Mouse (Mus musculus) forebrain, embryonic 13.5 days (tissue): ENCODE measurements at regions not wholly inside any gene's neighbourhood (a gene's known extent, or its start where the extent isn't known, plus 50 kb on each side); places are given as distances from the start of the nearest gene placed in this dataset.

Experiments
- ATAC-seq: fragments of 200-750 bp; cut with Nextera tagmentation; 2 replicates; pipeline ENCODE4 v1.8.0; 2017
- H3K27ac ChIP-seq: fragments of 300-500 bp; sonication (generic); 2 replicates; pipeline ENCODE4 v1.5.1; 2015; ENCODE audit warnings: inconsistent platforms, mild to moderate bottlenecking, moderate library complexity
- H3K27me3 ChIP-seq: fragments of 300-500 bp; sonication (generic); 2 replicates; pipeline ENCODE4 v1.6.1; 2015; ENCODE audit warnings: mild to moderate bottlenecking, inconsistent platforms
- H3K36me3 ChIP-seq: fragments of 300-500 bp; sonication (generic); 2 replicates; pipeline ENCODE4 v1.6.1; 2015; ENCODE audit warnings: mild to moderate bottlenecking, inconsistent platforms; ENCODE audit not compliant: poor library complexity, severe bottlenecking
- H3K4me1 ChIP-seq: fragments of 300-500 bp; sonication (generic); 2 replicates; pipeline ENCODE4 v1.6.1; 2015; ENCODE audit warnings: inconsistent platforms
- H3K4me2 ChIP-seq: fragments of 300-500 bp; sonication (generic); 2 replicates; pipeline ENCODE4 v1.6.1; 2015; ENCODE audit warnings: inconsistent platforms, mild to moderate bottlenecking, moderate library complexity
- H3K4me3 ChIP-seq: fragments of 300-500 bp; sonication (generic); 2 replicates; pipeline ENCODE4 v1.5.1; 2015; ENCODE audit warnings: mild to moderate bottlenecking, inconsistent platforms
- H3K9ac ChIP-seq: fragments of 300-500 bp; sonication (generic); 2 replicates; pipeline ENCODE4 v1.6.1; 2015; ENCODE audit warnings: mild to moderate bottlenecking, inconsistent platforms
- H3K9me3 ChIP-seq: fragments of 300-500 bp; sonication (generic); replicated peaks from 2 replicates; pipeline ENCODE4 v1.6.1; 2016; ENCODE audit warnings: inconsistent platforms
- WGBS: fragments of 180-500 bp; shearing (Covaris S2); methylation state at CpG from one replicate; pipeline ENCODE4 v1.1.7; 2015; 5-methylcytosine and 5-hydroxymethylcytosine counted together

DNA sequence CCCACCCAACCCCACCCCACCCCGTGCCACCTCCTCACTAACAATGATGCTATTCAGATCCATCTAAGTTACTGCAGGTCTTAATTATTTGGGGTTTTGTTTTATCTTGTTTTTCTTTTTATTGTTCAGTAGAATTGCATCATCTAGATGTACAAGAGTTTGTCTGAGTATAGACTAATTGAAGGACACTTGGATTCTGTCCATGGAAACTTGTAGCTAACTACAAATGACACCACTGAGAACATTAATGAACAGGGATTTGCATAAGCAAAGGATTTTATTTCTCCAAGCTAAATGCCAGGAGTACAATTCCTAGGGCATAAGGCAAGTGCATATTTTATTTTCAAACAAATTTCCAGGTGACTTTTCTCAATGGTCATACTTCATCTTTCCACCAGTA lies 318.4 kb upstream of the Slc7a11 start:
- ATAC-seq, result no peak; the same call in 1 of the 2 replicates
- H3K4me2 ChIP-seq, result no peak overlapping the region
- WGBS, result 0% methylated on average over 1 of the region's 1 CpGs
- H3K36me3 ChIP-seq, result no peaks in the 10 kb centered on the region
- H3K27me3 ChIP-seq, result no peaks in the 10 kb centered on the region
- no peak overlapping the region for H3K27ac ChIP-seq
- no peak overlapping the region for H3K4me3 ChIP-seq
- no peaks in the 10 kb centered on the region; the same call in 1 of the 2 replicates for H3K4me1 ChIP-seq
- no peaks in the 10 kb centered on the region for H3K9me3 ChIP-seq
- H3K9ac ChIP-seq, result no peak overlapping the region

DNA sequence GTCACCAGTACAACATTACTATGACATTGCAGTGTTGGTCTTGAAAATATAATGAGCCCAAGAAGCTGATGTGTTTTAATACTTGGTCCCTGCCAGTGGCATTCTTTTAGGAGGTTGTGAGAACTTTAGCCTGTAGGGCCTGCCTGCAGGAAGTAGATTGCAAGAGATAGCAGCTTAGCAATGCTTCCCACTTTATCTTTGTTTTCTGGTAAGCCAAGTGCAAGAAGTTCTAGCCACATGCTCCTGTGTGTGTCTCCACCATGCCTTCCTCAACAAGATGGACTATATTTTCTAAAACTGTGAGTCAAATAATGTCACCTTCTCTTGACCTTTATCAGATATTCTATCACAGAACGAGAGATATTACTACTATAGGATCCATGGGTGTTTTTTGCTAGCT lies 314.7 kb upstream of the Slc7a11 start:
- no peak overlapping the region for H3K4me2 ChIP-seq
- no peaks in the 10 kb centered on the region; the same call in 1 of the 2 replicates for H3K4me1 ChIP-seq
- H3K27me3 ChIP-seq, result no peaks in the 10 kb centered on the region
- H3K4me3 ChIP-seq, result no peak overlapping the region
- no peak overlapping the region for H3K27ac ChIP-seq
- no peaks in the 10 kb centered on the region for H3K36me3 ChIP-seq
- no peak for ATAC-seq
- H3K9me3 ChIP-seq, result no peaks in the 10 kb centered on the region
- 81% methylated on average over 1 of the region's 1 CpGs for WGBS
- no peak overlapping the region for H3K9ac ChIP-seq

DNA sequence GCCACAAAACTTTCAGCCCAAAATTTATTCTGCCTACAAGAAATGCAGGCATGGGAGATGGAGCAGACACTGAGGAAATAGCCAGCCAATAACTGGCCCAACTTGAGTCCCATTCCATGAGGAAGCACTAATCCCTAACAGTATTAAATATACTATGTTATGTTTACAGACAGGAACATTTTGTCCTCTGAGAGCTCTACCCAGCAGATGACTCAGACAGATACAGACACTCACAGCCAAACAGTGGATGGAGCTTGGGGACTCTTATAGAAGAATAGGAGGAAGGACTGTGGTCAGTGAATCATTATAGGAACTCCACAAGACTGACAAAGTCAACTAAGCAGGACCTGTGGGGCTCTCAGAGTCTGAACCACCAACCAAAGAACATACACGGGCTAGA lies 293.8 kb upstream of the Slc7a11 start:
- Histone ChIP-seq H3K9me3 (no peaks in the 10 kb centered on the region), H3K4me2 (no peak overlapping the region), H3K36me3 (no peaks in the 10 kb centered on the region), H3K27me3 (no peaks in the 10 kb centered on the region), H3K9ac (no peak overlapping the region), H3K4me3 (no peak overlapping the region), H3K27ac (no peak overlapping the region), H3K4me1 (no peaks in the 10 kb centered on the region)
- no peak for ATAC-seq
- 95% methylated on average over 1 of the region's 1 CpGs for WGBS

DNA sequence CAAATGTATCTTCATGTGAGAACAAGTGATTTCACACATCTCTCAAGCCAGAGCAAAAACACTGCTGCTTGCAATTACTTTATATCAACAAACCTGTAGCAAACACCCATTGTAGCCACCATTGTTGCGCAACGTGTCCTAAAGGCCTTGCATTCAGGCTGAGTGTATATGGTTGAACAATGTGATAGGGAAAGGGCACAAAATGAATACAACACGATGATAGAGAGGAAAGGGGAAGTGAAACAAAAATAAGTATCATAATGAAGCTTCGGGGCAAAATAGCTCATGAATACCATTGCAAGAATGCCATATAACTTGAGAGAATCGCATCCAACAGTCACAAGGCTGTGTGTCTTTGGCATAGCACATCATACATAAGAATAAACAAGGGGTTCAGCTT lies 275.6 kb upstream of the Slc7a11 start:
- 90% methylated on average over 5 of the region's 5 CpGs for WGBS
- Histone ChIP-seq H3K4me1 (no peaks in the 10 kb centered on the region), H3K4me2 (no peak overlapping the region), H3K4me3 (no peak overlapping the region), H3K9me3 (no peaks in the 10 kb centered on the region), H3K27me3 (no peaks in the 10 kb centered on the region), H3K36me3 (no peaks in the 10 kb centered on the region), H3K9ac (no peak overlapping the region), H3K27ac (no peak overlapping the region)
- no peak for ATAC-seq

DNA sequence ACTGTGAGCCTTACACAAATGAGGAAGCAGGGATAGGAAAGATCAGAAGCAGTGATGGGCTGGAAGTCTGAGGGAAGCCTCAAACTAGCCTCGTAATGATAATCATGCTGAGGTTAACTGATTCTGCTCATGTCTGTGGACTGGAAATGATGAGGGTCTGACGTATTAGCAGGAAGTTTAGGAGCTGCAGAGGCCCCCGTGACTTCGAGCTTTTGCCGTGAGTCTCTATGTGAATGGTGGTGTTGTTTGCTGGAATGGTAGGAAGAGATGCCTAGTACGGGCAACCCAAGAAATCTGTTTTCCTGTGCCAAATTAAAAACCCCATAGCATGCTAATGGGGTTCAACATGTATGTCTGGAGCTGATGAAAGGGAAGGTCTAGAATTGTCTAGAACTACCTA lies 270.0 kb upstream of the Slc7a11 start:
- H3K9me3 ChIP-seq, result no peaks in the 10 kb centered on the region
- H3K27me3 ChIP-seq, result no peaks in the 10 kb centered on the region
- no peak overlapping the region for H3K4me3 ChIP-seq
- ATAC-seq, result no peak
- no peak overlapping the region for H3K9ac ChIP-seq
- H3K4me1 ChIP-seq, result peaks cover 5% of the 10 kb centered on the region; the same call in 1 of the 2 replicates
- WGBS, result 84% methylated on average over 6 of the region's 6 CpGs
- H3K27ac ChIP-seq, result no peak overlapping the region
- H3K36me3 ChIP-seq, result no peaks in the 10 kb centered on the region
- H3K4me2 ChIP-seq, result no peak overlapping the region

DNA sequence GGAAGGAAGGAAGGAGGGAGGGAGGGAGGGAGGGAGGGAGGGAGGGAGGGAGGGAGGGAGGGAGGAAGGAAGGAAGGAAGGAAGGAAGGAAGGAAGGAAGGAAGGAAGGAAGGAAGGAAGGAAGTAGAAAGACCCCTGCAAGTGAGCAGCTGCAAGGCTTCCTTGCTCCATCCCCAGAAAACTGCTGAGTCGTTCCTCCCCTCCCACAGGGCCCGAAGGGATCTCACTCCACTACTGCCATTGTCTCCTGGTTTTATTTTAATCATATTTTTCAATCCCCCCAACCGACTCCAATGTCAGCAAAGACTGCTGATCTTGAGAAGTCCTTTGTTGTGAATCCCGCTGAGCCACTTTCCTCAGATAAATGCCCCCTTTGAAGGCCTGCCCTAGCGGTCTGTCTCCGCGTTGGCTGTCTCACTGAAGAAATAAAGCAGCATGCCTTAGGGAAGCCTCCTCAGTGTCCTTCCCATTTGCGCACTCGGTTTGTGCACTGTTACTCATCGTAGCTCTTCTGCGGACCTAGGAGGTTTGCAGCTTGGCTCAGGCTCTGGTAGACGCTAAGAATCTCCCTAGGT lies 266.1 kb upstream of the Slc7a11 start:
- H3K27ac ChIP-seq, result no peak overlapping the region

DNA sequence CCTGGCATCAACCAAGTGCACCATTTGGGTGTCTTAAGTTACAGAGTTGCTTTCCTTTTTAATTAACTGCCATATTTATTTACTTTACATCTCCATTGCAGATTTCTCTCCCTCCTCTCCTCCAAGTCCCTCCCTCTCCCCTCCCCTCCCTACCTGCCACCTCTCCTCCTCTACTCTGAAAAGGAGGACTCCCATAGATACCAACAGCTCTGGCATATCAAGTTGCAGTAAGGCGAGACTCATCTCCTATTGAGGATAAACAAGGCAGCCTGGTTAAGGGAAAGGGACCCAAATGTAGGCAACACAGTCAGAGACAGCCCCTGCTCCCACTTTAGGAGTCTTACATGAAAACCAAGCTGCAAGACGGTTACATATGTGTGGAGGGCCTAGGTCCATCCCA lies 263.3 kb upstream of the Slc7a11 start:
- no peak overlapping the region for H3K4me2 ChIP-seq
- WGBS, result 74% methylated on average over 2 of the region's 2 CpGs
- no peaks in the 10 kb centered on the region for H3K27me3 ChIP-seq
- ATAC-seq, result no peak
- no peak overlapping the region for H3K27ac ChIP-seq
- no peaks in the 10 kb centered on the region for H3K36me3 ChIP-seq
- H3K9ac ChIP-seq, result no peak overlapping the region
- H3K4me3 ChIP-seq, result no peak overlapping the region
- peaks cover 7% of the 10 kb centered on the region; the same call in 1 of the 2 replicates for H3K9me3 ChIP-seq
- H3K4me1 ChIP-seq, result peaks cover 5% of the 10 kb centered on the region; the same call in 1 of the 2 replicates

More for the DNA sequence above, 266.1 kb upstream of the Slc7a11 start:
- Histone ChIP-seq H3K4me3 (no peak overlapping the region), H3K9me3 (no peaks in the 10 kb centered on the region), H3K9ac (no peak overlapping the region), H3K27me3 (no peaks in the 10 kb centered on the region), H3K4me1 (peaks cover 5% of the 10 kb centered on the region; the same call in 1 of the 2 replicates), H3K36me3 (no peaks in the 10 kb centered on the region), H3K4me2 (peak overlapping the region; percentile 24; the same call in 1 of the 2 replicates)
- peak; percentile 55; the same call in 1 of the 2 replicates for ATAC-seq
- 12% methylated on average over 12 of the region's 12 CpGs for WGBS

DNA sequence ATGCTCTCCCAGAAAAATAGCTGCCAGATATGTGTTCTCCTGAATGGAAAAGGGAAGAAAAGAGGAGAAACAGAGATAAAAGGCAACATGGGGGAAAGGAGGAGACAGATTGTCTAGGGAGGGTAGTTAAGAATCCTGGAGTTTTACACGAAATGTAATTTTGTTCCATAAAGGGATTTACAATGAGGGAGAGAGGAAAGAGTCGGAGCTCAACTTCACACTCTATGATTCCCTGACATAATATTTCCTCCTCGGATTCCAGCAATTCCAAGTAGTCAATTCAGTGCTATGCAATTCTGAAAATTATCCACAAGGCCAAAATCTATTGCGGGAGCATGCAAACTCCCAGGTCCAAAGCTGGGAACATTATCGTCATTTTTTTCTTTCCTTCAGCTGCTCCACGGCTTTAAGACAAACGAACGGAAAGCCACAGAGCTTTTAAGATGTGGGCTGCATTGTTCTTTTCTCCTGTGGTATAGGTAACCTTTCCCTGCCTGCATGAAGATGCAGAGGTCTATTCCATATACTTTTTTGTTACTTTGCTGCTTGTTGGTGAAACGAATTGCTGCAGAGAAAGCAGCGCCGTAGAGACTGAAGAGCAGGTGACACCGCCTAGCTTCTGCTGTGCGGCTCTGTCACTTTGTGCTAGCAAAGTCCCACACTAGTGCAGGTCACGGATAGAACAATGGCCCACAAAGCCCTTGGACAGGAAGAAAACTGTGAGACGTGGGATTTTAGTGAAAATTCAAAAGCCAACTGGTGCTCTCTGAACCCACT lies 251.7 kb upstream of the Slc7a11 start:
- no peaks in the 10 kb centered on the region for H3K27me3 ChIP-seq
- H3K4me3 ChIP-seq, result no peak overlapping the region
- H3K4me1 ChIP-seq, result peaks cover 11% of the 10 kb centered on the region
- 0 out of 2 replicates have a peak overlapping the region, but pooled peaks have one; percentile 21 for H3K27ac ChIP-seq
- H3K9ac ChIP-seq, result no peak overlapping the region
- H3K4me2 ChIP-seq, result peak overlapping the region; percentile 12; the same call in 1 of the 2 replicates
- 58% methylated on average over 15 of the region's 15 CpGs for WGBS
- H3K9me3 ChIP-seq, result no peaks in the 10 kb centered on the region
- no peaks in the 10 kb centered on the region for H3K36me3 ChIP-seq
- ATAC-seq, result no peak

DNA sequence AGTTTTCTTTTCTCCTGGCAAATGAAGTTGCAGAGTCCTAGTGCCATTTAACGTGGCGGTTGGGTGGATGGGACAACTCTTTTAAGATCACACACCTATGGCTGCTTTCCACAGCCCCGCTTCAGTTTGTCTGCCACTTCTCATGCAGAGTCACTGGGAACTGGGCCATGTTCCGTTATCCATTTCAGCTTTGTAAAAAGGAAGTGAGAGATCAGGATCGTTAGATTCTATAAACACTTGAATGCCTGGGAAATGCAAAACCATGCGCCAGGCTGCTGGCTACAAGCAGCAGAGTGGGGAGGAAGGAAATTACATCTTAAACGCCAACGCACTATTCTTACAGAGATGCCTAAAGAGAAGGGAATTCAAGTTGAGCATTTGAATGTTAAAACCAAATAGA lies 251.1 kb upstream of the Slc7a11 start:
- no peak overlapping the region for H3K4me3 ChIP-seq
- 38% methylated on average over 8 of the region's 8 CpGs for WGBS
- H3K27ac ChIP-seq, result 0 out of 2 replicates have a peak overlapping the region, but pooled peaks have one; percentile 21
- H3K4me1 ChIP-seq, result peaks cover 11% of the 10 kb centered on the region
- no peak overlapping the region for H3K9ac ChIP-seq
- H3K27me3 ChIP-seq, result no peaks in the 10 kb centered on the region
- no peaks in the 10 kb centered on the region for H3K36me3 ChIP-seq
- ATAC-seq, result no peak
- H3K9me3 ChIP-seq, result no peaks in the 10 kb centered on the region
- H3K4me2 ChIP-seq, result peak overlapping the region; percentile 12; the same call in 1 of the 2 replicates

DNA sequence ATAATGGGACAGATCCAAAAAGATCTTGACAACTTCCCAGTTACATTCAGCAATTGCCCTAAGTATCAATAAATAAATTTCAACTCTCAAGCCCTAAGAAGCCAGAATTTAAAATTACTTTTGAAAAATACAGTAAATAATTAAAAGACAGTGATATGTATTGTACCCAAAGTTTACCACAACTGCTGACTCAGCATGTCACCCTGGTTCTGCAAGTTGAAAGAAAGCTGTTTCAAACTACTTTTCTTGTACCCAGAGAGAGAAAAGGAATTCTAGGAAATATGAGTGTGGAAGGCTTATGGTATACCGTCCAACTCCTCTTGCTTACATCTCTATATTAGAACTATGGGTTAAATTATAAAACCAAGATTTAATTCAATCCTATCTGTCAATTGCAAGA lies 248.9 kb upstream of the Slc7a11 start:
- ATAC-seq, result no peak
- Histone ChIP-seq H3K9ac (no peak overlapping the region), H3K27ac (no peak overlapping the region), H3K9me3 (no peaks in the 10 kb centered on the region), H3K4me2 (no peak overlapping the region), H3K4me1 (peaks cover 11% of the 10 kb centered on the region), H3K36me3 (no peaks in the 10 kb centered on the region), H3K4me3 (no peak overlapping the region), H3K27me3 (no peaks in the 10 kb centered on the region)
- WGBS, result 98% methylated on average over 1 of the region's 1 CpGs

DNA sequence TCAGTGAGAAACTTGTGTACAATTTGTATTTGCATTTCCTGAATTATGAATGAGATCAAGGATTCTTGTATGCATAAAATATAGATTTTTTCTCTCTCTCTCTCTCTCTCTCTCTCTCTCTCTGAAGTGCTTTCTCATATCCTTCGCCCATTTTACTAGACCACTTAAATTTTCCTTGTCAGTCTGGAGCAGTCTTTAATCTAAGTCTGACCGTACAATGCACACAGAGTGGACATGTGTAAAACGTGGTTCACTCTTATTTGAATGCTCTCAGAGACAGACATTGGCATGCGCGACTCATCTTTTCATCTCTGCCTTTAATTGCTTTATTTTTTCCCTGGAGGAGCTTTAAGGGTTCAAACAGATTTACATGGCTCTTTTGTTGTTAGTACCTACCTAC lies 247.3 kb upstream of the Slc7a11 start:
- no peak overlapping the region for H3K4me2 ChIP-seq
- H3K4me3 ChIP-seq, result no peak overlapping the region
- H3K9ac ChIP-seq, result no peak overlapping the region
- H3K27ac ChIP-seq, result no peak overlapping the region
- ATAC-seq, result no peak
- 80% methylated on average over 5 of the region's 5 CpGs for WGBS
- H3K27me3 ChIP-seq, result no peaks in the 10 kb centered on the region
- no peaks in the 10 kb centered on the region for H3K36me3 ChIP-seq
- no peaks in the 10 kb centered on the region for H3K9me3 ChIP-seq
- H3K4me1 ChIP-seq, result peaks cover 11% of the 10 kb centered on the region

DNA sequence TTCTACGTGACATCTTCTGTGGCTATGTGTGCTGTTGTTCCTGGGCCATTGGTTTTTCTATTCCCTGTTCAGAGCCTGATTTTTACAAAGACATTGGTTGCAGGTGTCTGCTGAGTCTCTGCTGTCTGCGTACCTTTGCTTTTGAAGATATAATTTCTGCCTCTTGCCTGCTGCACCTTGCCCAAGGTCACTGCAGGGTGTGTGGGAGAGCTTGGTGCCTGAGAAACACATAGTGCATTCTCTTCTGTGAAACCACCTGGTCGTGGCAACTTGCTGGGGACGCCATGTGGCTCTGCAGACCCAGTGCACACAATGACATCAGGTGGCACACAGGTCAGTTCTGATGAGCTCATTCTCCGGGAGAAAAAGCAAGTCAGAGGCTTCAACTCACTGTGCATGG lies 246.0 kb upstream of the Slc7a11 start:
- Histone ChIP-seq H3K4me3 (no peak overlapping the region), H3K4me2 (no peak overlapping the region), H3K36me3 (no peaks in the 10 kb centered on the region), H3K4me1 (peaks cover 1% of the 10 kb centered on the region; the same call in 1 of the 2 replicates), H3K27ac (no peak overlapping the region), H3K27me3 (no peaks in the 10 kb centered on the region), H3K9me3 (no peaks in the 10 kb centered on the region), H3K9ac (no peak overlapping the region)
- no peak for ATAC-seq
- WGBS, result 83% methylated on average over 5 of the region's 5 CpGs
